8 mouse cellular contexts compared by ENCODE assay signal in the genomic region with DNA sequence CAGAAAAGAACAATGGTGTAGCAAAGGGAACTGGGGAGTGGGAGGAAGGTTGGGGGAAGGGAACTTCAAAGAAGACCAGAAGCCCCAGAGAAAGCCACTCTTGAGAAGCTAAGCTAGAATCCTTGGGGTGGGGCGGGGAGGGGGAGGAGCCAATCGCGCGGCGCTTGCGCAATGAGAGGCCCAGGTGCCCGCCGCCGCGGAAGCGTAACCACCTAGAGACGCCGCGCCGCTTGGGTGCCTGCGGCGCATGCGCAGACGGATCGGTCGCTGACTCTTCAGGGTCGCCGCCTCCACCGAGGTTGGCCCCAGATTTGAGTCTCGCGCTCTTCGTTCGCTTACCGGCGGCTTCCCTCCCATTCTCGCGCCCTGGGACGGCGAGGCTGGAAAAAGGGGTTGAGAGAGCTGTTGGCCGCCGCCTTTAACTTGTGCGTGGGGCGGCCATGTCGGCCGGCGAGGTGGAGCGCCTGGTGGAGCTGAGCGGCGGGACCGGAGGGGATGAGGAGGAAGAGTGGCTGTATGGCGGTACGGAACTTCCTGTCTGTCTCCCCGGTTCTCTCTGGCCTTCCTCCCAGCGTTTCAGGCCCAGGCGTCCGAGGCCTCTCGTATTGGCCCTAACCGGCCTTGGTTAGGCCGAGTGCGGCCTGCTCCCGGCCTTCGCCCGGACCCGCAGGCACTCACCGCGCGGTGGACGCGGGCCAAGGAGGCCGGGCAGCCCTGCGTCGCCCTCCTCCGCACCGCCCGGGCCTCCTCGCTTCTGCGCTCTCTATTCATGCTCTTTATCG. TPM values are rescaled to one million over a fixed set of nuclear protein-coding genes. Genes with fewer than 3 reads are reported as not detected.
A peak's percentile ranks its signal among the peaks of the same experiment; 100 is the strongest.
DNase-seq lines count a peak whose midpoint lies in the region; ATAC-seq and TF ChIP-seq lines count a peak whose summit lies in the region.

A gene (plus strand): TSS at position 210 of the 782 bp plus-strand sequence.

- TF ChIP-seq POLR2A in CH12.LX (IDR thresholded peaks at IDR 0.05; ENCODE audit: low read depth, low read length), result peak; percentile 94
- peak; percentile 94 for TF ChIP-seq POLR2A in testis, adult 2 months (IDR thresholded peaks at IDR 0.05; ENCODE audit: control insufficient read depth, low read depth, low read length)

- in situ Hi-C loops in CH12.LX (cut with MboI; ENCODE audit: low pct_ligation_motif_present, low pct_unique_long_range_greater_than_20kb, low sequenced_read_pairs), result no loop called here

- peaks cover 2 to 37% of the 10 kb centered on the region in 2 experiments; a peak in 2 of 4 replicates for H3K4me1 ChIP-seq in CH12.LX (ENCODE audit: control insufficient read depth in 1 of 2, insufficient read depth in 2 of 2)
- peaks cover 28% of the 10 kb centered on the region for H3K4me1 ChIP-seq in forebrain, embryonic 12.5 days
- H3K4me1 ChIP-seq in heart, postnatal 0 days (ENCODE audit: control insufficient read depth, insufficient read depth), result peaks cover 23% of the 10 kb centered on the region
- peaks cover 22% of the 10 kb centered on the region for H3K4me1 ChIP-seq in liver, embryonic 16.5 days (ENCODE audit: control insufficient read depth, low read depth, low read length)
- H3K4me1 ChIP-seq in neural tube, embryonic 13.5 days (replicated peaks), result peaks cover 46% of the 10 kb centered on the region
- H3K4me1 ChIP-seq in testis, adult 2 months (ENCODE audit: control insufficient read depth, insufficient read depth, low read length), result peaks cover 8% of the 10 kb centered on the region

- peak within 1 kb of the TSS; percentile 82 to 96 (median 94) for H3K4me3 ChIP-seq in CH12.LX (replicated peaks in 1 of 3; ENCODE audit: low read depth in 2 of 3, low read length in 2 of 3, poor library complexity in 1 of 3)
- H3K4me3 ChIP-seq in forebrain, embryonic 12.5 days (replicated peaks), result peak within 1 kb of the TSS; percentile 83
- H3K4me3 ChIP-seq in heart, postnatal 0 days (ENCODE audit: low read depth, low read length), result peak within 1 kb of the TSS; percentile 78
- peak within 1 kb of the TSS; percentile 76 for H3K4me3 ChIP-seq in liver, embryonic 16.5 days (ENCODE audit: low read depth, low read length)
- H3K4me3 ChIP-seq in neural tube, embryonic 13.5 days, result peak within 1 kb of the TSS; percentile 81
- peak within 1 kb of the TSS; percentile 95 for H3K4me3 ChIP-seq in testis, adult 2 months (ENCODE audit: control insufficient read depth, low read depth, low read length)

- peaks cover 13 to 30% of the 10 kb centered on the region in 2 experiments for H3K36me3 ChIP-seq in CH12.LX (replicated peaks in 1 of 2; ENCODE audit: control insufficient read depth in 1 of 2, insufficient read depth in 1 of 2, low read length in 1 of 2)
- H3K36me3 ChIP-seq in forebrain, embryonic 12.5 days (replicated peaks), result no peaks in the 10 kb centered on the region
- peaks cover 17% of the 10 kb centered on the region; the same call in 1 of the 2 replicates for H3K36me3 ChIP-seq in heart, postnatal 0 days (replicated peaks; ENCODE audit: control insufficient read depth, insufficient read depth, low read length)
- no peaks in the 10 kb centered on the region for H3K36me3 ChIP-seq in liver, embryonic 16.5 days (ENCODE audit: control insufficient read depth, insufficient read depth)
- no peaks in the 10 kb centered on the region for H3K36me3 ChIP-seq in neural tube, embryonic 13.5 days
- H3K36me3 ChIP-seq in testis, adult 2 months (ENCODE audit: control insufficient read depth, insufficient read depth, low read length), result no peaks in the 10 kb centered on the region

- dilution Hi-C loops in CH12.LX (cut with MboI; ENCODE audit: extremely low pct_ligation_motif_present, extremely low pct_unique_long_range_greater_than_20kb, low sequenced_read_pairs), result no loop called here

- no peak for TF ChIP-seq EP300 in CH12.LX (IDR thresholded peaks at IDR 0.05; ENCODE audit: low read length)
- TF ChIP-seq EP300 in heart, postnatal 0 days (IDR thresholded peaks at IDR 0.05; ENCODE audit: low read depth), result no peak

- H3K27me3 ChIP-seq in CH12.LX (replicated peaks), result no peaks in the 10 kb centered on the region
- H3K27me3 ChIP-seq in forebrain, embryonic 12.5 days, result no peaks in the 10 kb centered on the region
- H3K27me3 ChIP-seq in heart, postnatal 0 days (ENCODE audit: control insufficient read depth, insufficient read depth, low read length), result no peaks in the 10 kb centered on the region
- no peaks in the 10 kb centered on the region for H3K27me3 ChIP-seq in liver, embryonic 16.5 days (ENCODE audit: control insufficient read depth, insufficient read depth, low read depth, low read length)
- no peaks in the 10 kb centered on the region for H3K27me3 ChIP-seq in neural tube, embryonic 13.5 days
- no peaks in the 10 kb centered on the region for H3K27me3 ChIP-seq in testis, adult 2 months (ENCODE audit: control insufficient read depth, insufficient read depth, low read length)

- peak within 1 kb of the TSS; percentile 83 for H3K9ac ChIP-seq in CH12.LX (ENCODE audit: insufficient read depth, low read depth)
- H3K9ac ChIP-seq in forebrain, embryonic 12.5 days, result peak within 1 kb of the TSS; percentile 91
- peak within 1 kb of the TSS; percentile 82 for H3K9ac ChIP-seq in heart, postnatal 0 days (replicated peaks; ENCODE audit: low read depth, low read length)
- H3K9ac ChIP-seq in liver, embryonic 16.5 days (ENCODE audit: low read depth, low read length), result peak within 1 kb of the TSS; percentile 96
- peak within 1 kb of the TSS; percentile 95 for H3K9ac ChIP-seq in neural tube, embryonic 13.5 days

- H3K9me3 ChIP-seq in CH12.LX (replicated peaks; ENCODE audit: low read length), result no peaks in the 10 kb centered on the region
- H3K9me3 ChIP-seq in forebrain, embryonic 12.5 days, result no peaks in the 10 kb centered on the region
- H3K9me3 ChIP-seq in heart, postnatal 0 days (replicated peaks; ENCODE audit: control insufficient read depth, low read length), result no peaks in the 10 kb centered on the region
- H3K9me3 ChIP-seq in liver, embryonic 16.5 days (replicated peaks; ENCODE audit: control insufficient read depth, low read length), result no peaks in the 10 kb centered on the region
- no peaks in the 10 kb centered on the region for H3K9me3 ChIP-seq in neural tube, embryonic 13.5 days

- peak within 1 kb of the TSS; percentile 88 for H3K4me2 ChIP-seq in CH12.LX (ENCODE audit: insufficient read depth, low read depth, poor library complexity, severe bottlenecking)
- H3K4me2 ChIP-seq in forebrain, embryonic 12.5 days, result peak within 1 kb of the TSS; percentile 60
- peak within 1 kb of the TSS; percentile 71 for H3K4me2 ChIP-seq in heart, postnatal 0 days (ENCODE audit: low read depth, low read length)
- H3K4me2 ChIP-seq in liver, embryonic 16.5 days (ENCODE audit: low read depth, low read length), result peak within 1 kb of the TSS; percentile 61
- peak within 1 kb of the TSS; percentile 67 for H3K4me2 ChIP-seq in neural tube, embryonic 13.5 days

- peak; percentile 93 for DNase-seq in CH12.LX (ENCODE audit: extremely low read depth)
- peak; percentile 87 for DNase-seq in c-Kit-positive CD71-positive TER-119-negative erythroid progenitor cells, embryonic 14.5 days (ENCODE audit: low read depth)
- peak; percentile 95 for DNase-seq in heart, postnatal 0 days (ENCODE audit: low spot score)
- peak; percentile 93 to 96 for DNase-seq in kidney, postnatal 4 days

- no peak for TF ChIP-seq RAD21 in CH12.LX (IDR thresholded peaks at IDR 0.05; ENCODE audit: low read depth, low read length)

- peaks cover 44% of the 10 kb centered on the region for H3K79me2 ChIP-seq in CH12.LX (replicated peaks; ENCODE audit: control insufficient read depth, extremely low read depth, insufficient read depth, poor library complexity, severe bottlenecking)

- WGBS in forebrain, embryonic 12.5 days, result under 1% methylated on average over 73 of the region's 73 CpGs
- WGBS in heart, postnatal 0 days, result under 1% methylated on average over 71 of the region's 73 CpGs
- WGBS in liver, embryonic 16.5 days (ENCODE audit: insufficient replicate concordance), result under 1% methylated on average over 69 of the region's 73 CpGs
- under 1% methylated on average over 73 of the region's 73 CpGs for WGBS in neural tube, embryonic 13.5 days

- peak; percentile 92 for ATAC-seq in forebrain, embryonic 12.5 days (ENCODE audit: low FRiP score)
- peak; percentile 88 for ATAC-seq in heart, postnatal 0 days (ENCODE audit: insufficient read depth, low read depth)
- ATAC-seq in liver, embryonic 16.5 days (ENCODE audit: low read depth), result peak; percentile 82
- peak; percentile 90 for ATAC-seq in neural tube, embryonic 13.5 days (ENCODE audit: low read depth)

- peak within 1 kb of the TSS; percentile 71 for H3K27ac ChIP-seq in CH12.LX (ENCODE audit: insufficient read depth, low read depth)
- peak within 1 kb of the TSS; percentile 93 for H3K27ac ChIP-seq in forebrain, embryonic 12.5 days
- H3K27ac ChIP-seq in heart, postnatal 0 days (ENCODE audit: low read depth), result peak within 1 kb of the TSS; percentile 94
- peak within 1 kb of the TSS; percentile 95 for H3K27ac ChIP-seq in liver, embryonic 16.5 days (ENCODE audit: low read length)
- H3K27ac ChIP-seq in neural tube, embryonic 13.5 days (replicated peaks), result peak within 1 kb of the TSS; percentile 97
- peak within 1 kb of the TSS; percentile 92 for H3K27ac ChIP-seq in testis, adult 2 months (ENCODE audit: control insufficient read depth, insufficient read depth, low read depth, low read length)

- TF ChIP-seq CTCF in CH12.LX (conservative IDR thresholded peaks at IDR 0.05 in 1 of 2, IDR thresholded peaks at IDR 0.05 in 1 of 2; ENCODE audit: low read depth in 2 of 2, low read length in 2 of 2), result no peak
- no peak for TF ChIP-seq CTCF in heart, postnatal 0 days (IDR thresholded peaks at IDR 0.05; ENCODE audit: low read depth)
- TF ChIP-seq CTCF in testis, adult 2 months (IDR thresholded peaks at IDR 0.05; ENCODE audit: control insufficient read depth, insufficient read depth, insufficient replicate concordance, low read depth, low read length), result no peak

TF ChIP-seq in CH12.LX, 34 proteins besides CTCF, POLR2A, EP300 and RAD21 (continues in another document):
- TF ChIP-seq ZMIZ1 (IDR thresholded peaks at IDR 0.05; ENCODE audit: low read depth, low read length), result peak; percentile 34; the same call in 1 of the 2 replicates
- peak; percentile 97 for TF ChIP-seq NRF1 (IDR thresholded peaks at IDR 0.05; ENCODE audit: low read depth, low read length)
- TF ChIP-seq MAX (IDR thresholded peaks at IDR 0.05; ENCODE audit: low read length), result peak; percentile 13; the same call in 1 of the 2 replicates
- TF ChIP-seq MAZ (IDR thresholded peaks at IDR 0.05; ENCODE audit: low read depth, low read length), result peak; percentile 48

RNA-seq across cellular contexts. Expression of the gene that starts here (rescaled TPM):
- total RNA-seq in CH12.LX (2012; rRNA removed), result 72.0 and 73.4 TPM in 2 replicates
- 83.1 and 91.3 TPM in 2 replicates for total RNA-seq in CH12.LX (2014; rRNA removed)
- 171 and 188 TPM in 2 replicates for polyA plus RNA-seq in CH12.LX (2012; ENCODE audit: insufficient read length, low read depth)
- 128 and 130 TPM in 2 replicates for polyA plus RNA-seq in forebrain, embryonic 12.5 days (2016; fragmentation: Nextera tagmentation; extraction: Ambion mirVana)
- 27.0 and 35.8 TPM in 2 replicates for total RNA-seq in heart, postnatal 0 days (2014; rRNA removed; ENCODE audit: low replicate concordance)
- polyA plus RNA-seq in heart, postnatal 0 days (2015; fragmentation: Nextera tagmentation; extraction: Ambion mirVana), result 37.5 and 38.7 TPM in 2 replicates
- polyA plus RNA-seq in liver, embryonic 16.5 days (2015; fragmentation: Nextera tagmentation; extraction: Ambion mirVana), result 28.2 and 29.3 TPM in 2 replicates
- 74.3 and 83.5 TPM in 2 replicates for polyA plus RNA-seq in neural tube, embryonic 13.5 days (2015; fragmentation: Nextera tagmentation; extraction: Ambion mirVana)
- 18.1 and 18.7 TPM in 2 replicates for polyA plus RNA-seq in testis, adult 2 months (2012; rRNA removed)

Comparison
In these comparisons a context has a peak if more than half of its experiments do, and no peak if none do; other contexts are left out.
1. Peak in every context shown above with its lines: DNase-seq, ATAC-seq, H3K4me3 ChIP-seq and H3K27ac ChIP-seq.